Mouse (Mus musculus): Measurements from ENCODE around the gene Galnt18. TPM values are rescaled to one million over a fixed set of nuclear protein-coding genes. Genes with fewer than 3 reads are reported as not detected.
A peak's percentile ranks its signal among the peaks of the same experiment; 100 is the strongest.

Galnt18 gene
- polyA plus RNA-seq, 1 experiment: 21.9 TPM

DNA sequence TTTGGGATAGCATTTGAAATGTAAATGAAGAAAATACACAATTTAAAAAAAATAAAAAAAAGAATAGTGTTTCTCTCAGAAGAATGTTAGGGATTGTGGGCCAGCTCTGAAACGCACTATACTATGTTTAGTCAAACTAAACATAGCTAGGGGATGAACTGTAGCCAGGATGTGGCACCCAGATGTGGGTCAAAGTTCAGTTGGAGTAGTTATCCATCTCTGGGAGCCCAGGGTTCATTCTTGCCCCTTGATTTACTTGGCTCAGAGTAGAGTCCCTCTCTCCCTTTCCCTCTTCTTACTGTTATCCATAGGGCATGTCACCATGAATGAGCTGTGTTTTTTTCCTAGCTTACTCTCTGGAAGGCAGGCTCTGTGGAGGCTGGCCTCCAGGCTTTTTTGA is 165.3 kb downstream of the Galnt18 start:
- no peak for TF ChIP-seq POLR2A (IDR thresholded peaks at IDR 0.05; ENCODE audit: borderline replicate concordance, insufficient read depth, low read length)
- no peak for TF ChIP-seq CTCF (IDR thresholded peaks at IDR 0.05; ENCODE audit: borderline replicate concordance, insufficient read depth, low read depth, low read length)
- peaks cover 4% of the 10 kb centered on the region; the same call in 1 of the 2 replicates for H3K4me1 ChIP-seq (ENCODE audit: control insufficient read depth, insufficient read depth, low read length)
- no peak for DNase-seq
- 92% methylated on average over 1 of the region's 1 CpGs for WGBS
- H3K27me3 ChIP-seq (ENCODE audit: control insufficient read depth, insufficient read depth, low read length): no peaks in the 10 kb centered on the region
- H3K4me3 ChIP-seq (replicated peaks; ENCODE audit: insufficient read depth, low read depth, low read length): no peak overlapping the region
- H3K27ac ChIP-seq (ENCODE audit: insufficient read depth, low read length): no peak overlapping the region

DNA sequence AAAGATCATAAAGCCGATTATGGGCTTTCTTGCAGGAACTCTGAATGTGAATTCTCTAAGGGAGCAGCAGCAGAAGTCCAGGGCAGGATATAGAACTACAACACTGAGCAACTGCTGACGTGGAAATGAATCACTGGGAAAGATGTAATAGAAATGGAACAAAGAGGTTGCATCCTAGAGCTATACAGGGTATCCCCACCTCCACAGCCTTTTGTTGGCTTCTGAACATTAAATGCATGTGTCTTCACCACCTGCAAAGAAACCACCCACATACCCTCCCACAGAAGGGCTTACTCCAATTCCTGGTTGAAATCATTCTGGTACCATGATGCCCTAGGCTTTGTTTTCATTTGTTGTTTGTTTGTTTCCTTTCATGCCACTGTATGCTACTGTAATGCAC is 172.3 kb downstream of the Galnt18 start:
- TF ChIP-seq CTCF (IDR thresholded peaks at IDR 0.05; ENCODE audit: borderline replicate concordance, insufficient read depth, low read depth, low read length) (no peak), POLR2A (IDR thresholded peaks at IDR 0.05; ENCODE audit: borderline replicate concordance, insufficient read depth, low read length) (no peak)

DNA sequence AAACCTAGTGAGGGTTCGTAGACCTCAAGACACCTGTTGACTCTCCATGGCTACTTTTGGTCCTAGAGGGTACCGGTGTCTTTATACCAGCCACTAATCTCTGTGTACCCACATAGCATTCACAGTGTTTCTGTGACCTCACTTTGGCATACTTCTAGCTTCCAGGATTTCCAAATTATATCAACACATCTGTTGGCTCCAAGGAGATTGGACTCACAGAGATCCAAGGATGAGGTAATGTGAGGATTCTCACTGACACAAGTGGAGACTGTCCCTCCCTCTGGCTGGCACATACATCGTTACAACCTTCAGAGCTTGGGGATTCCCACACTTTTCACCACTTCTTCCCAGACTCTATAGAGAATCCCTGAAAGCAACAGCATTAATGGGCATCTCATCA is 173.7 kb downstream of the Galnt18 start:
- Histone ChIP-seq H3K4me1 (ENCODE audit: control insufficient read depth, insufficient read depth, low read length) (no peaks in the 10 kb centered on the region; the same call in 1 of the 2 replicates), H3K27ac (ENCODE audit: insufficient read depth, low read length) (no peak overlapping the region), H3K27me3 (ENCODE audit: control insufficient read depth, insufficient read depth, low read length) (no peaks in the 10 kb centered on the region), H3K4me3 (replicated peaks; ENCODE audit: insufficient read depth, low read depth, low read length) (no peak overlapping the region)
- TF ChIP-seq CTCF (IDR thresholded peaks at IDR 0.05; ENCODE audit: borderline replicate concordance, insufficient read depth, low read depth, low read length): no peak
- no peak for TF ChIP-seq POLR2A (IDR thresholded peaks at IDR 0.05; ENCODE audit: borderline replicate concordance, insufficient read depth, low read length)
- WGBS: 90% methylated on average over 3 of the region's 3 CpGs
- DNase-seq: no peak

More for the DNA sequence above, 172.3 kb downstream of the Galnt18 start:
- no peak overlapping the region for H3K27ac ChIP-seq (ENCODE audit: insufficient read depth, low read length)
- no peaks in the 10 kb centered on the region for H3K27me3 ChIP-seq (ENCODE audit: control insufficient read depth, insufficient read depth, low read length)
- H3K4me3 ChIP-seq (replicated peaks; ENCODE audit: insufficient read depth, low read depth, low read length): no peak overlapping the region
- 93% methylated on average over 2 of the region's 2 CpGs for WGBS
- H3K4me1 ChIP-seq (ENCODE audit: control insufficient read depth, insufficient read depth, low read length): no peaks in the 10 kb centered on the region; the same call in 1 of the 2 replicates
- DNase-seq: no peak

DNA sequence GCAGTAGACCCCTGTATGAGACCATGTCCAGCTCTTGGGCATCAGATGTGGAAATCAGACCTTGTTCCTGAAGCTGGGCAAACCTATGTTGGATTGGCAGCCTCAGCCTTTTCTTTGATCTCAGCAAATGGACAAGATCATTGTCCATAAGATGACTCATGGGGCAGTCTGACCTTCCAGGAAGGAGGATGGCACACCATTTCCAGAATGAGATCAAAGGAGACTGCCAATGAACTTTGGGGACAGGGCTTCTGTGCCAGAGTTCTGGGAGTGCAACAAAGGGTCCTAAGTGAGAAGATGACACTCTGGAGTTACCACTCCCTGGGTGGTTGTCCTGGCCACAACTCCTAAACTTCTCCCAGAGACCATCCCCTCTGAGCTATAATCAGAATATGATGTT is 174.1 kb downstream of the Galnt18 start:
- Histone ChIP-seq H3K4me1 (ENCODE audit: control insufficient read depth, insufficient read depth, low read length) (no peaks in the 10 kb centered on the region; the same call in 1 of the 2 replicates), H3K27me3 (ENCODE audit: control insufficient read depth, insufficient read depth, low read length) (no peaks in the 10 kb centered on the region), H3K27ac (ENCODE audit: insufficient read depth, low read length) (no peak overlapping the region), H3K4me3 (replicated peaks; ENCODE audit: insufficient read depth, low read depth, low read length) (no peak overlapping the region)
- no peak for TF ChIP-seq CTCF (IDR thresholded peaks at IDR 0.05; ENCODE audit: borderline replicate concordance, insufficient read depth, low read depth, low read length)
- TF ChIP-seq POLR2A (IDR thresholded peaks at IDR 0.05; ENCODE audit: borderline replicate concordance, insufficient read depth, low read length): no peak
- no peak for DNase-seq

DNA sequence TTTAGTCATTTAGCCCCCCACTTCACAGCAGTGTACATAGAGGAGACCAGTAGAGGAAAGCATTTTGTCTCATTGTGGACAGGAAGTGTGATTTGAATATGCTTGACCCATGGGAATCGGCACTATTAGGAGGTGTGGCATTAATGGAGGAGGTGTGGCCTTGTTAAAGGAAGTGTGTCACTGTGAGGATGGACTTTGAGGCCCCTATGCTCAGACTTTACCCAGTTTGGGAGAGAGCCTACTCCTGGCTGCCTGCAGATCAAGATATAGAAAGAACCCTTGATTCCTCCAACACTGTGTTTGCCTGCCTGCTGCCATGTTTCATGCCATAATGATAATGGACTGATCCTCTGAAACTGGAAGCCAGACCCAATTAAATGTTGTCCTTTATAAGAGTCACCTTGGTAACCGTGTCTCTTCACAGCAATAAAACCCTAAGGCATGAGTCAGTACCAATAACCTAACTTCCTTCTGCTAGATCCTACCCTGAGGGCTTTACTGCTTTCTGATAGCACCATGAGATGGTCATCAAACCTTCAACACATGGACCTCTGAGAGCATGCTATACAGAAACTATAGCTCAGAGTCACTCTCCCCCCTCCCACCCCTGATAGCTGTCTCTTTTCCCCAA is 175.1 kb downstream of the Galnt18 start:
- TF ChIP-seq POLR2A (IDR thresholded peaks at IDR 0.05; ENCODE audit: borderline replicate concordance, insufficient read depth, low read length): no peak
- TF ChIP-seq CTCF (IDR thresholded peaks at IDR 0.05; ENCODE audit: borderline replicate concordance, insufficient read depth, low read depth, low read length): no peak
- DNase-seq: no peak
- WGBS: 91% methylated on average over 2 of the region's 2 CpGs
- Histone ChIP-seq H3K27me3 (ENCODE audit: control insufficient read depth, insufficient read depth, low read length) (no peaks in the 10 kb centered on the region), H3K4me3 (replicated peaks; ENCODE audit: insufficient read depth, low read depth, low read length) (no peak overlapping the region), H3K4me1 (ENCODE audit: control insufficient read depth, insufficient read depth, low read length) (no peaks in the 10 kb centered on the region; the same call in 1 of the 2 replicates), H3K27ac (ENCODE audit: insufficient read depth, low read length) (no peak overlapping the region)

DNA sequence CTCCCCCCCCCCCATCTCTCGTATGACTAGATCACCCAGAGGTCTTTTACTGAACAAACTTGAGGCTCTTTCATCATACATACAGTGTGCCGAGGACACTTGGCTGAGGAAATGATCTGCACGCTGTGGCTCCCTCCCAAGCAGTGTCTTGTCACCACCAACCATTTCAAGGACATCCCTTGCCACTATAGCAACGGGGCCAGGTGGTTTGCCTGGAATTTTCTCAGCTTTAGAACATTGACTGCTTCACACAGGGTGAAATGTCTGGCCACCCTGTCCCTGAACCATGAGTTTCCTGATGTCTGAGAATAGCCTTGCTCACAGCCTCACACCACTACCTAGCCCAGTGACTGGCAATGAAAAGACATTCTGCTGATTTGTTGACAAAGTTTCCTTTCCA is 176.6 kb downstream of the Galnt18 start:
- no peak for DNase-seq
- WGBS: 48% methylated on average over 4 of the region's 4 CpGs
- no peak for TF ChIP-seq CTCF (IDR thresholded peaks at IDR 0.05; ENCODE audit: borderline replicate concordance, insufficient read depth, low read depth, low read length)
- no peak for TF ChIP-seq POLR2A (IDR thresholded peaks at IDR 0.05; ENCODE audit: borderline replicate concordance, insufficient read depth, low read length)
- Histone ChIP-seq H3K27me3 (ENCODE audit: control insufficient read depth, insufficient read depth, low read length) (no peaks in the 10 kb centered on the region), H3K4me3 (replicated peaks; ENCODE audit: insufficient read depth, low read depth, low read length) (no peak overlapping the region), H3K4me1 (ENCODE audit: control insufficient read depth, insufficient read depth, low read length) (no peaks in the 10 kb centered on the region; the same call in 1 of the 2 replicates), H3K27ac (ENCODE audit: insufficient read depth, low read length) (no peak overlapping the region)

DNA sequence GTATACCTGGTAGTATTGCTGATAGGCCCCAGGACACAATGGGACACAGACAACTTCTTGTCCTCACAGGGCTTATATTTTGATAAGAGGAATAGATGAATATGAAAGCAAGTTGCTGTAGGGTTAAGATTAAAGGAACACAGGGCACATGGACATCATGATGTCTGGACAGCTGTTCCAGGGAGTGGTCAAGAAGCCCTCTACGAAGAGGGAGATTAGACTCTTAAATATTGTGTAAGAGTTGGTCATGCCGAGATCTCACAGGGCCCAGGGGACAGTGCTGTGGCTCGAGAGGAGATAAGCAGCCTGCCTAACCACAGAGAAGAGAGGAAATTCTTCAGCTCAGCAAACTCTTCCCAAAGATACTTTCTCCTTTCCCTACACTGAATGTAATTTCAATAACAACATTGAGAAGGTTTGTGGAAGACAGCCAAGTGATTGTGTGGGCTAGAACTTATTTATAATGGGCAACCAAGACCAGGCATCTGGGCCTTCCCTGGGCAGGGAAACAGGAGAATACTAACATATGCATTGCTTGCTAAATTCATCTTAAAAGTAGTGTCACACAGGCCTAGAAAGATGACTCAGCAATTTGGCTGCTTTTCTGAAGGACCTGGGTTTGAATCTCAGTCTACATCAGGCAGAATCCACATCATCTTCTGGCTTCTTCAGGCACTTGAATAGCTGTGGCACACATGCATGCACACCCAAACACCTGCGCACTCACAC is 178.3 kb downstream of the Galnt18 start:
- DNase-seq: no peak
- WGBS: 89% methylated on average over 4 of the region's 4 CpGs
- TF ChIP-seq POLR2A (IDR thresholded peaks at IDR 0.05; ENCODE audit: borderline replicate concordance, insufficient read depth, low read length) (no peak), CTCF (IDR thresholded peaks at IDR 0.05; ENCODE audit: borderline replicate concordance, insufficient read depth, low read depth, low read length) (no peak)

DNA sequence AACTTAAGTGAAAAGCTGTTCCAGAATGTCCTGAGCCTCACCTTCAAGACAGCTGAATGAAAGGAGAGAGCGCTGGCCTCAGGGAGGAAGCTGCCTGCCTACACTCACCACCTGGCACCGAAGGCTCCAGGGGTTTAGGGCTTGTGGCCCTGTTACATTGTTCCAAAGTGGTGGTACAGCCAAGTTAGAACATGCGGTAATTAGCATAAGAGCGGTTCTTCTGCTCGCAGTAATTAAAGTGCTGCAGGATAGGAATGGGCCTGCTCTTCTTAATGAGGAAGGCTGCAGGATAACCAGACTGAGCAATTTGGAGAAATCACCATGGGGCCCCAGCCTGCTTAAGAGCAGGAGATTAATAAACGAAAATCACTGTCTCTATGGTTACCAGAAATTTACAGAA is 179.0 kb downstream of the Galnt18 start:
- WGBS: 40% methylated on average over 6 of the region's 6 CpGs
- no peak for TF ChIP-seq CTCF (IDR thresholded peaks at IDR 0.05; ENCODE audit: borderline replicate concordance, insufficient read depth, low read depth, low read length)
- no peak for TF ChIP-seq POLR2A (IDR thresholded peaks at IDR 0.05; ENCODE audit: borderline replicate concordance, insufficient read depth, low read length)
- no peak overlapping the region for H3K4me3 ChIP-seq (replicated peaks; ENCODE audit: insufficient read depth, low read depth, low read length)
- peak in 1 of 2 experiments; percentile 51 for DNase-seq
- no peaks in the 10 kb centered on the region for H3K27me3 ChIP-seq (ENCODE audit: control insufficient read depth, insufficient read depth, low read length)
- H3K4me1 ChIP-seq (ENCODE audit: control insufficient read depth, insufficient read depth, low read length): no peaks in the 10 kb centered on the region; the same call in 1 of the 2 replicates
- H3K27ac ChIP-seq (ENCODE audit: insufficient read depth, low read length): no peak overlapping the region

More for the DNA sequence above, 178.3 kb downstream of the Galnt18 start:
- Histone ChIP-seq H3K4me1 (ENCODE audit: control insufficient read depth, insufficient read depth, low read length) (no peaks in the 10 kb centered on the region; the same call in 1 of the 2 replicates), H3K27ac (ENCODE audit: insufficient read depth, low read length) (no peak overlapping the region), H3K4me3 (replicated peaks; ENCODE audit: insufficient read depth, low read depth, low read length) (no peak overlapping the region), H3K27me3 (ENCODE audit: control insufficient read depth, insufficient read depth, low read length) (no peaks in the 10 kb centered on the region)
